Mouse (Mus musculus): Measurements from ENCODE around the gene Phrf1. TPM values are rescaled to one million over a fixed set of nuclear protein-coding genes. Genes with fewer than 3 reads are reported as not detected.
A peak's percentile ranks its signal among the peaks of the same experiment; 100 is the strongest.

Gene Phrf1
- polyA plus RNA-seq, 1 experiment, result 29.3 TPM

DNA sequence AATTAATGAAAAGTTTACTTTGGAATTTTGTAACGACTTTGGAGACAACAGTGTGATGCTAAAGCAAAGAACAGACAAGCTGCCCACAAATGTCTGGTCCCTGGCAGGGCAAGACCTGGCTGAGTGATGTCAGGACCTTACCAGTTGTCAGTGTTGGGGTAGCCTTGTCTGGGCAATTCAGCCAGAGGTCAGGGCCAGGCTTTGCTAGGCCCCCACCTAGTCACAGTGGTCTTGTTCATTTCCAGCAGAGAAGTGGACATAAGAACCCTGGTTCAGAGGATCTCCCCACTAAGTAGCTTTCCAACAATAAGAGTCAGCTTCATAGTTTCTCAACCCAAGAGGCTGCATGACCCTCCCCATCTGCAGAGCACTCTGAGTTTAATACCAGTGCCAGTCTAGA lies 8.2 kb upstream of the Phrf1 start:
- Histone ChIP-seq H3K27me3 (ENCODE audit: control insufficient read depth, insufficient read depth, low read length) (no peaks in the 10 kb centered on the region), H3K4me3 (ENCODE audit: extremely low read depth, insufficient read depth, insufficient read length) (no peak overlapping the region), H3K36me3 (ENCODE audit: control insufficient read depth, insufficient read depth, low read length) (no peaks in the 10 kb centered on the region), H3K27ac (ENCODE audit: insufficient read depth, low read length) (no peak overlapping the region), H3K4me1 (ENCODE audit: control insufficient read depth, insufficient read depth, insufficient read length) (peaks cover 19% of the 10 kb centered on the region)
- TF ChIP-seq POLR2A (IDR thresholded peaks at IDR 0.05; ENCODE audit: low read depth, low read length), result no peak
- no peak for TF ChIP-seq CTCF (IDR thresholded peaks at IDR 0.05; ENCODE audit: extremely low read depth, insufficient read depth, insufficient read length, insufficient replicate concordance)
- WGBS, result 83% methylated on average over 1 of the region's 1 CpGs
- no peak for DNase-seq (ENCODE audit: low read depth in 1 of 2, low spot score in 2 of 2)

DNA sequence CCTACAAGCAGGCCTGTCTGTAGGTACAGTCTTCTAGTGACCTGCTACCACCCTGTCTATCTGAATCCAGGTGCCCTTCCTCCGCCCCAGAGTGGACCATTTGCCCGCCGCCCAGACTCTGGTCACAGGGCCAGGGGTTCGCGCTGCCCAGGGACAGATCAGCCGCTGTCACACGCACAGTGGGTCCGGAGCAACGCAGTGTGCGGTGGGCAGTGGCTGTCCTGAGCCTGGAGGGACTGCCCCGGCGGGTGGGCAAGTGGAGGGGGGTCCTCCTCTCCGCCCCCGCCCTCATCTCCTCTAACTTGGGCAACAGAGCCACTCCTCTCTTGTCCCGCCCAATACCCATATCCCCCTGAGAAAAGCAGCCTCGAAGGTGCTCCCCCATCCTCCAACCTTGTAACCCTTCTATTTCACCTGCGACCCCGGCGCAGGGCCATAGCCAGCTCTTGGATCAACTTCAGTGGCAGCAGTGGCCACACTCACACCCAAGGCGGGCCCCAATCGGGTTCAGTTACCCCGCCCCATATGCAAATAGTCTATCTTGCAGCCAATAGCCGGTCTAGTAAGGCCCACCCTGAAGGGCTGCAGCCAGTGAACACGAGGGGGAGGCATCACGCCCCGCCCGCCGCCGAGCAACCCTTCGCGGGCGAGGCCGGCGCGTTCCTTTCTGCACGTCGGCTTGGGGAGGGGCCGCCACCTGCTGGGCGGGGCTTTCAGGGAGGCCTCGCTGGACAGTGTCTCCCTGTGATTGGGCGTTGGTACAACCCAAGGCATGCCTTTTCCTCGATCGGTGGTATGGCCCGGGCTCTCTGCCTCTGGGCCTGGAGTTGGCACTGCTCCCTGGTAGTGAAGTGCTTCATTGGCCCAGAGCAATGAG lies 7.1 kb upstream of the Phrf1 start:
- H3K36me3 ChIP-seq (ENCODE audit: control insufficient read depth, insufficient read depth, low read length), result no peaks in the 10 kb centered on the region
- peak; percentile 73 to 89 for DNase-seq (ENCODE audit: low read depth in 1 of 2, low spot score in 2 of 2)
- no peaks in the 10 kb centered on the region for H3K27me3 ChIP-seq (ENCODE audit: control insufficient read depth, insufficient read depth, low read length)
- WGBS, result 23% methylated on average over 44 of the region's 44 CpGs
- TF ChIP-seq POLR2A (IDR thresholded peaks at IDR 0.05; ENCODE audit: low read depth, low read length) (no peak), CTCF (IDR thresholded peaks at IDR 0.05; ENCODE audit: extremely low read depth, insufficient read depth, insufficient read length, insufficient replicate concordance) (no peak)
- H3K4me1 ChIP-seq (ENCODE audit: control insufficient read depth, insufficient read depth, insufficient read length), result peaks cover 13% of the 10 kb centered on the region; the same call in 1 of the 2 replicates
- peak overlapping the region; percentile 39; the same call in 1 of the 2 replicates for H3K4me3 ChIP-seq (ENCODE audit: extremely low read depth, insufficient read depth, insufficient read length)
- H3K27ac ChIP-seq (ENCODE audit: insufficient read depth, low read length), result no peak overlapping the region

DNA sequence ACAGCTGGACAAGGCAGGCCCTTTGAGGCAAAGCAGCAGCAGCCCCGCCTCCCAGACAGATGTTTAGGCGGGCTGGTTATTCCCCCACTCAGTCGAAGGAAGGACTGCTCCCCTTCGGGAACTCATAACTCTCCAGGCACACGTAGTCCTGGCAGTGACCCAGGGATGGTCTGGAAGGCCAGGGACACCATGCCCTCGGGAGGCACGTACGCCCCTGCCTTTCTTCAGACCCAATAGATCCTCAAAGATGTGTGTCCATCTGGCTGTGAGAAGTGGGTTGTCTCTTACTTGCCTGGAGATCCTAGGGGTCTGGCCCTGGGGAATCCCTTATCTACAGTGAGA lies 6.5 kb upstream of the Phrf1 start:
- TF ChIP-seq CTCF (IDR thresholded peaks at IDR 0.05; ENCODE audit: extremely low read depth, insufficient read depth, insufficient read length, insufficient replicate concordance) (no peak), POLR2A (IDR thresholded peaks at IDR 0.05; ENCODE audit: low read depth, low read length) (no peak)
- no peak for DNase-seq (ENCODE audit: low read depth in 1 of 2, low spot score in 2 of 2)
- Histone ChIP-seq H3K36me3 (ENCODE audit: control insufficient read depth, insufficient read depth, low read length) (no peaks in the 10 kb centered on the region), H3K27ac (ENCODE audit: insufficient read depth, low read length) (no peak overlapping the region), H3K4me3 (ENCODE audit: extremely low read depth, insufficient read depth, insufficient read length) (peak overlapping the region; percentile 39; the same call in 1 of the 2 replicates), H3K4me1 (ENCODE audit: control insufficient read depth, insufficient read depth, insufficient read length) (peaks cover 11% of the 10 kb centered on the region; the same call in 1 of the 2 replicates), H3K27me3 (ENCODE audit: control insufficient read depth, insufficient read depth, low read length) (no peaks in the 10 kb centered on the region)
- 18% methylated on average over 8 of the region's 8 CpGs for WGBS

DNA sequence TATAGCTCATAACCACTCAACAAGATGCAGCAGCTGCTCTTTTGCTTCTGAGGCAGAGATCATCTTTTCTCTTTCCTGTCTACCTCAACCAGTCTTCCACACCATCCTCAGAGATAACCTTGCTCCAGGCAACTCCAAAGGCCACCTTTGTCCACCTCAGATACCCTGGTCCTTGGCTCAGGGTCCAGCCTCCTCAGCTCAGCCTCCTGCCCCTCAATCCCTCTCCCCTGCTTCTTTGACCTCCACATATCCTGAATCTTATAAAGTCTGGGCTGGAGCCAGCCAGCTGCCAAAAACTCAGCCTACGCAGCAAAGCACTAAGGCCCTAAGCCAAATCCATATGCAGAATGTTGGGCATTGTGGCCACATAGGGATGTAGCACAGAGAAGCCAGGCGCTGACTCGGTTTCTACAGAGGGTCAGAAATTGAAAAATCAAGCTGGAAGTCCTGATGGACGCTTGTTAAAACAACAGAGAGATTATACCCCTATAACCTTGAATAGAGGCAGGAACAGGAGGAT lies 5.8 kb upstream of the Phrf1 start:
- no peak overlapping the region for H3K27ac ChIP-seq (ENCODE audit: insufficient read depth, low read length)
- DNase-seq (ENCODE audit: low read depth in 1 of 2, low spot score in 2 of 2), result no peak
- no peaks in the 10 kb centered on the region for H3K27me3 ChIP-seq (ENCODE audit: control insufficient read depth, insufficient read depth, low read length)
- 88% methylated on average over 4 of the region's 4 CpGs for WGBS
- H3K4me3 ChIP-seq (ENCODE audit: extremely low read depth, insufficient read depth, insufficient read length), result no peak overlapping the region
- H3K36me3 ChIP-seq (ENCODE audit: control insufficient read depth, insufficient read depth, low read length), result no peaks in the 10 kb centered on the region
- H3K4me1 ChIP-seq (ENCODE audit: control insufficient read depth, insufficient read depth, insufficient read length), result peaks cover 11% of the 10 kb centered on the region; the same call in 1 of the 2 replicates
- TF ChIP-seq POLR2A (IDR thresholded peaks at IDR 0.05; ENCODE audit: low read depth, low read length), result no peak
- TF ChIP-seq CTCF (IDR thresholded peaks at IDR 0.05; ENCODE audit: extremely low read depth, insufficient read depth, insufficient read length, insufficient replicate concordance), result no peak

DNA sequence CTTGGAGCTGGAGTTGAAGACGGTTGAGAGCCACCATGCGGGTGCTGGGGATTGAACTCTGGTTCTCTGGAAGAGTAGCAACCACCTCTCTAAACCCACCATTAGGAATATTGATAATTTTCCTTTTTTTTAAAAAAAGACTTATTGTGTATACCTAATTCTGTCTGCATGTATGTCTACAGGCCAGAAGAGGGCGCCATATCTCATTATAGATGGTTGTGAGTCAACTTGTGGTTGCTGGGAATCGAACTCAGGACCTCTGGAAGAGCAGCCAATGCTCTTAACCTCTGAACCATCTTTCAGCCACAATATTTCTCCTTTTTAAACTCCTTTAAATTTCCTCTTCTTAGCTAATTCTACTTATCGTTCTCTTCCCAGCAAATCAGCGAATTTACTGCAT lies 2.0 kb upstream of the Phrf1 start:
- DNase-seq (ENCODE audit: low read depth in 1 of 2, low spot score in 2 of 2), result no peak
- Histone ChIP-seq H3K36me3 (ENCODE audit: control insufficient read depth, insufficient read depth, low read length) (no peaks in the 10 kb centered on the region), H3K27ac (ENCODE audit: insufficient read depth, low read length) (no peak overlapping the region), H3K4me3 (ENCODE audit: extremely low read depth, insufficient read depth, insufficient read length) (no peak overlapping the region), H3K27me3 (ENCODE audit: control insufficient read depth, insufficient read depth, low read length) (no peaks in the 10 kb centered on the region), H3K4me1 (ENCODE audit: control insufficient read depth, insufficient read depth, insufficient read length) (peaks cover 20% of the 10 kb centered on the region)
- 91% methylated on average over 6 of the region's 6 CpGs for WGBS
- TF ChIP-seq CTCF (IDR thresholded peaks at IDR 0.05; ENCODE audit: extremely low read depth, insufficient read depth, insufficient read length, insufficient replicate concordance) (no peak), POLR2A (IDR thresholded peaks at IDR 0.05; ENCODE audit: low read depth, low read length) (no peak)

DNA sequence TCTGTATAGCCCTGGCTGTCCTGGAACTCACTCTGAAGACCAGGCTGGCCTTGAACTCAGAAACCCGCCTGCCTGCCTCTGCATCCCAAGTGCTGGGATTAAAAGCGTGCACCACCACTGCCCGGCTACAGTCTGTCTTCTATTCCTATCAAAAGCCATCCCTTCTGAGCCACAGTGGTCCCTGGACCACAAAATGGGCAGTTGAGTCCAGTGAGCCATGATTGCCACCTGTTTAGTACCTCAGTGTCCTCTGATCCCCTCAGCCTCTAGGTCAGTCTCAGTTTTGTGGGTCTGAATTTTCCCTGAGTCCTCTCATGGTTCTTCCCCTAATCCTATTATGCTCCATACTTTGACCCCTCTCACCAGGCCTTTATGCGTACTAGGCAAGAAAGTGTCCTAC lies 788 bp upstream of the Phrf1 start:
- no peak overlapping the region for H3K27ac ChIP-seq (ENCODE audit: insufficient read depth, low read length)
- H3K4me3 ChIP-seq (ENCODE audit: extremely low read depth, insufficient read depth, insufficient read length), result no peak overlapping the region
- peaks cover 3% of the 10 kb centered on the region for H3K36me3 ChIP-seq (ENCODE audit: control insufficient read depth, insufficient read depth, low read length)
- TF ChIP-seq POLR2A (IDR thresholded peaks at IDR 0.05; ENCODE audit: low read depth, low read length) (no peak), CTCF (IDR thresholded peaks at IDR 0.05; ENCODE audit: extremely low read depth, insufficient read depth, insufficient read length, insufficient replicate concordance) (no peak)
- 85% methylated on average over 4 of the region's 4 CpGs for WGBS
- peaks cover 12% of the 10 kb centered on the region for H3K4me1 ChIP-seq (ENCODE audit: control insufficient read depth, insufficient read depth, insufficient read length)
- no peaks in the 10 kb centered on the region for H3K27me3 ChIP-seq (ENCODE audit: control insufficient read depth, insufficient read depth, low read length)
- no peak for DNase-seq (ENCODE audit: low read depth in 1 of 2, low spot score in 2 of 2)

DNA sequence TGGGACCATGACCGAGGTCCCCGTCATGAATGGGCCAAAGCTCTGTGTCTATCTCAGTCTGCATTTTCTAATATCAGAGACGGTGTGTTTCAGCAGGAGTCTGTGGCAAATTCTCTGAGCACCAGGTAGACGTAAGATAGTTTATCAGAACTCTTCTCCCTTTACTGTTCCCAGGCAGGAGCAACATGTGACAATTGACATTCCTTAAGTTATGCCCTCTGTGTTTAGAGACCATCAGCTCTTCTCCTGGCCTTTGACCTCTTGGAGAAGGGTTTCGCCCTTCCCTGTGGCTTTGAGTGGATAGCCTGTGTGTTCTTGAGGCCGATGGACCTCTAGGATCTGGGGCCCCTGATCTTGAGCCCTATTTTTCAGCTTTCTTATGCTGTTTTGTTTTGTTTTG lies 1.1 kb downstream of the Phrf1 start:
- Histone ChIP-seq H3K27ac (ENCODE audit: insufficient read depth, low read length) (no peak overlapping the region), H3K27me3 (ENCODE audit: control insufficient read depth, insufficient read depth, low read length) (no peaks in the 10 kb centered on the region), H3K4me1 (ENCODE audit: control insufficient read depth, insufficient read depth, insufficient read length) (peaks cover 12% of the 10 kb centered on the region), H3K36me3 (ENCODE audit: control insufficient read depth, insufficient read depth, low read length) (peaks cover 10% of the 10 kb centered on the region), H3K4me3 (ENCODE audit: extremely low read depth, insufficient read depth, insufficient read length) (peak overlapping the region; percentile 89)
- WGBS, result 57% methylated on average over 6 of the region's 6 CpGs
- TF ChIP-seq CTCF (IDR thresholded peaks at IDR 0.05; ENCODE audit: extremely low read depth, insufficient read depth, insufficient read length, insufficient replicate concordance) (no peak), POLR2A (IDR thresholded peaks at IDR 0.05; ENCODE audit: low read depth, low read length) (no peak)
- DNase-seq (ENCODE audit: low read depth in 1 of 2, low spot score in 2 of 2), result no peak
